Mouse (Mus musculus) MEL (cell line): ENCODE results near the gene Gm45337. TPM values are rescaled to one million over a fixed set of nuclear protein-coding genes. Genes with fewer than 3 reads are reported as not detected.
"Not testable (repeated sequence)": the region's sequence is repeated elsewhere in the genome, so short reads cannot be mapped to it uniquely, and the experiment has no call there.

Experiments
- DNase-seq: peaks from one replicate; pipeline ENCODE4 v3.0.0; 2011; ENCODE audit warnings: low read depth, low spot score
- H3K27ac ChIP-seq: 2 replicates; pipeline ENCODE4 v1.5.1; 2012; ENCODE audit warnings: low read depth, mild to moderate bottlenecking, control low read depth, low read length, moderate library complexity; ENCODE audit not compliant: control insufficient read depth
- H3K27me3 ChIP-seq, 2 experiments: fragments of 150-350 bp in 1 of 2; sonication (generic) in 1 of 2; 2 replicates each; pipeline ENCODE4 v1.6.1; 2012; ENCODE audit warnings: low read length in 2 of 2, mild to moderate bottlenecking in 2 of 2, improper control_type of control experiment in 1 of 2, moderate library complexity in 1 of 2; ENCODE audit not compliant: insufficient read depth in 2 of 2, control insufficient read depth in 1 of 2
- H3K36me3 ChIP-seq, 2 experiments: 2 replicates each; pipeline ENCODE4 v1.6.1; 2012 to 2014; ENCODE audit warnings: low read length in 2 of 2, improper control_type of control experiment in 1 of 2, inconsistent platforms in 1 of 2, mild to moderate bottlenecking in 1 of 2; ENCODE audit not compliant: insufficient read depth in 2 of 2, control insufficient read depth in 1 of 2
- H3K4me1 ChIP-seq, 2 experiments: fragments of 150-350 bp in 1 of 2; sonication (generic) in 1 of 2; 2 replicates each; pipeline ENCODE4 v1.6.1; 2012; ENCODE audit warnings: low read length in 2 of 2, improper control_type of control experiment in 1 of 2, mild to moderate bottlenecking in 1 of 2; ENCODE audit not compliant: insufficient read depth in 2 of 2, control insufficient read depth in 1 of 2
- H3K4me3 ChIP-seq, 2 experiments: fragments of 150-350 bp in 1 of 2; sonication (generic) in 1 of 2; 2 replicates each; pipeline ENCODE4 v1.5.1; 2012; ENCODE audit warnings: low read depth in 2 of 2, low read length in 2 of 2, mild to moderate bottlenecking in 2 of 2, moderate library complexity in 2 of 2, control low read depth in 1 of 2, improper control_type of control experiment in 1 of 2; ENCODE audit not compliant: control insufficient read depth in 1 of 2, insufficient read depth in 1 of 2
- H3K79me2 ChIP-seq: 2 replicates; pipeline ENCODE4 v1.6.1; 2012; ENCODE audit warnings: mild to moderate bottlenecking, low read length, moderate library complexity; ENCODE audit not compliant: control insufficient read depth, poor library complexity, insufficient read depth
- H3K9ac ChIP-seq: 2 replicates; pipeline ENCODE4 v1.6.1; 2012; ENCODE audit warnings: low read depth, mild to moderate bottlenecking, control low read depth, low read length, moderate library complexity; ENCODE audit not compliant: control insufficient read depth, poor library complexity, severe bottlenecking
- H3K9me3 ChIP-seq: fragments of 150-350 bp; sonication (generic); replicated peaks from 2 replicates; pipeline ENCODE4 v1.6.1; 2012; ENCODE audit warnings: mild to moderate bottlenecking, low read length, improper control_type of control experiment, moderate library complexity; ENCODE audit not compliant: insufficient read depth
- CHD1 ChIP-seq: IDR thresholded peaks from 2 replicates; pipeline ENCODE4 v1.6.1; 2012; ENCODE audit warnings: low read depth, mild to moderate bottlenecking, inconsistent platforms, low read length, improper control_type of control experiment
- CHD2 ChIP-seq: IDR thresholded peaks from 2 replicates; pipeline ENCODE4 v1.6.1; 2011; ENCODE audit warnings: low read length, improper control_type of control experiment
- CTCF ChIP-seq, 3 experiments: IDR thresholded peaks in 2 of 3; conservative IDR thresholded peaks in 1 of 3; 2 replicates each; pipeline ENCODE4 v1.5.1; 2011 to 2012; ENCODE audit warnings: low read length in 3 of 3, low read depth in 2 of 3, mild to moderate bottlenecking in 2 of 3, improper control_type of control experiment in 1 of 3, inconsistent platforms in 1 of 3, mixed read lengths in 1 of 3, moderate library complexity in 1 of 3; ENCODE audit not compliant: control insufficient read depth in 1 of 3, insufficient read depth in 1 of 3, poor library complexity in 1 of 3, severe bottlenecking in 1 of 3
- ELF1 ChIP-seq: IDR thresholded peaks from 2 replicates; pipeline ENCODE4 v1.6.1; 2014; ENCODE audit warnings: low read depth, mild to moderate bottlenecking, inconsistent platforms, low read length, improper control_type of control experiment, moderate library complexity
- EP300 ChIP-seq, 2 experiments: IDR thresholded peaks; 2 replicates each; pipeline ENCODE4 v1.6.1; 2011; ENCODE audit warnings: improper control_type of control experiment in 2 of 2, low read length in 2 of 2, low read depth in 1 of 2, mild to moderate bottlenecking in 1 of 2
- HCFC1 ChIP-seq: IDR thresholded peaks from 2 replicates; pipeline ENCODE4 v1.6.1; 2012; ENCODE audit warnings: low read depth, mild to moderate bottlenecking, inconsistent platforms, low read length, improper control_type of control experiment, moderate library complexity
- MEF2A ChIP-seq: IDR thresholded peaks from 2 replicates; pipeline ENCODE4 v1.6.1; 2014; ENCODE audit warnings: low read depth, mild to moderate bottlenecking, inconsistent platforms, low read length, improper control_type of control experiment; ENCODE audit not compliant: poor library complexity, insufficient replicate concordance, severe bottlenecking; ENCODE audit errors: extremely low read depth
- NELFE ChIP-seq: IDR thresholded peaks from 2 replicates; pipeline ENCODE4 v1.6.1; 2011; ENCODE audit warnings: low read depth, low read length, improper control_type of control experiment
- POLR2AphosphoS2 ChIP-seq: IDR thresholded peaks from 2 replicates; pipeline ENCODE4 v1.6.1; 2011; ENCODE audit warnings: low read length, improper control_type of control experiment
- RAD21 ChIP-seq: IDR thresholded peaks from 2 replicates; pipeline ENCODE4 v1.6.1; 2011; ENCODE audit warnings: mild to moderate bottlenecking, low read depth, low read length, improper control_type of control experiment
- SIN3A ChIP-seq: IDR thresholded peaks from 2 replicates; pipeline ENCODE4 v1.6.1; 2012; ENCODE audit warnings: low read length, improper control_type of control experiment, inconsistent platforms
- TCF12 ChIP-seq: IDR thresholded peaks from 2 replicates; pipeline ENCODE4 v1.6.1; 2014; ENCODE audit warnings: low read depth, mild to moderate bottlenecking, inconsistent platforms, low read length, improper control_type of control experiment, moderate library complexity
- UBTF ChIP-seq: IDR thresholded peaks from 2 replicates; pipeline ENCODE4 v1.6.1; 2012; ENCODE audit warnings: low read depth, mild to moderate bottlenecking, inconsistent platforms, low read length, improper control_type of control experiment, moderate library complexity, borderline replicate concordance; ENCODE audit not compliant: insufficient read depth
- USF2 ChIP-seq, 2 experiments: IDR thresholded peaks; 2 replicates each; pipeline ENCODE4 v1.6.1; 2011 to 2012; ENCODE audit warnings: improper control_type of control experiment in 2 of 2, low read length in 2 of 2, borderline replicate concordance in 1 of 2, inconsistent platforms in 1 of 2, low read depth in 1 of 2, mild to moderate bottlenecking in 1 of 2; ENCODE audit not compliant: insufficient read depth in 1 of 2
- ZC3H11A ChIP-seq: IDR thresholded peaks from 2 replicates; pipeline ENCODE4 v1.6.1; 2012; ENCODE audit warnings: low read depth, mild to moderate bottlenecking, inconsistent platforms, low read length, improper control_type of control experiment
- ZKSCAN1 ChIP-seq: IDR thresholded peaks from 2 replicates; pipeline ENCODE4 v1.6.1; 2012; ENCODE audit warnings: low read depth, mild to moderate bottlenecking, inconsistent platforms, low read length, improper control_type of control experiment, moderate library complexity
- ZMIZ1 ChIP-seq: IDR thresholded peaks from 2 replicates; pipeline ENCODE4 v1.6.1; 2012; ENCODE audit warnings: low read depth, mild to moderate bottlenecking, inconsistent platforms, low read length, improper control_type of control experiment, moderate library complexity
- ZNF384 ChIP-seq: IDR thresholded peaks from 2 replicates; pipeline ENCODE4 v1.6.1; 2012; ENCODE audit warnings: low read depth, mild to moderate bottlenecking, inconsistent platforms, low read length, improper control_type of control experiment
- polyA plus RNA-seq, 2 experiments: library from polyadenylated mRNA; stranded (reverse) in 1 of 2; unstranded in 1 of 2; fragments of >175 nt in 1 of 2; fragments of >200 nt in 1 of 2; gene quantifications; 2 replicates each; pipeline versions ENCODE4 v1.2.1 to v1.2.4; 2012; ENCODE audit warnings: low replicate concordance in 2 of 2, low read depth in 1 of 2; ENCODE audit not compliant: insufficient read length in 2 of 2, insufficient read depth in 1 of 2, missing spikeins in 1 of 2
- total RNA-seq: library from RNA; depleted of rRNA; stranded (reverse); fragments of 300-350 nt; gene quantifications from 2 replicates; pipeline ENCODE4 v1.2.3, GENCODE M21; 2012

Gm45337 gene
- total and polyA plus RNA-seq, 3 experiments = not detected

DNA sequence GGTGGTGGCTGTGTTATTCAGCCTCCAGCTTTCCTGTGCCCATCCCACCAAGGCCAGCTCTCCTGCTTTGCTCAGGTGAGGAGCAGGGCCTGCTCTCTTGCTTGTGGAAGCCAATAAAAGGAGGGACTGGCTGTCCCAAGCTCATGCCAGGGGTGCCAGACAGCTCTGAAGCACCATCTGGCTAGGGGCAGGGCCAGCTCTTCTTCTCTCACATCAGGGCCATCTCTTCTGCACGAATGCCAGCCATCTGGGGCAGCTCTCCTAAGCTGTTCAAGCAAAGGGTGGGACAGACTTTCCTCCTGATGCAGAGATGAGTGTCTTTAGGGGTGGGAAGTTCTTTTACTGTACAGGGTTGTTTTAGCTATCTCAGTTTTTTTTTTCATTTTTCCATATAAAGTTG is 36.6 kb upstream of the Gm45337 start:
- TF ChIP-seq ELF1 (no peak), UBTF (no peak), HCFC1 (no peak), ZKSCAN1 (no peak), NELFE (no peak), POLR2AphosphoS2 (no peak), EP300 (IDR thresholded peaks at IDR 0.05; ENCODE audit: low read depth in 1 of 2, low read length in 2 of 2) (no peak), TCF12 (no peak), ZC3H11A (no peak), SIN3A (no peak), USF2 (IDR thresholded peaks at IDR 0.05; ENCODE audit: borderline replicate concordance in 1 of 2, insufficient read depth in 1 of 2, low read depth in 1 of 2, low read length in 2 of 2) (no peak), CHD1 (no peak)
- no peak overlapping the region for H3K4me3 ChIP-seq
- no peak for DNase-seq
- H3K79me2 ChIP-seq = no peaks in the 10 kb centered on the region
- H3K9me3 ChIP-seq = no peaks in the 10 kb centered on the region
- peaks cover 0 to 2% of the 10 kb centered on the region in 2 experiments; a peak in 1 of 4 replicates for H3K27me3 ChIP-seq
- no peak overlapping the region for H3K27ac ChIP-seq
- no peaks in the 10 kb centered on the region for H3K4me1 ChIP-seq
- no peak overlapping the region for H3K9ac ChIP-seq
- H3K36me3 ChIP-seq = no peaks in the 10 kb centered on the region

GRCm38 (mm10) chr7:142178685-142179084 is 34.3 kb upstream of the Gm45337 start:
- Histone ChIP-seq H3K36me3 (no peaks in the 10 kb centered on the region), H3K9ac (no peak overlapping the region), H3K9me3 (no peaks in the 10 kb centered on the region), H3K79me2 (no peaks in the 10 kb centered on the region), H3K27ac (no peak overlapping the region), H3K4me1 (no peaks in the 10 kb centered on the region), H3K4me3 (no peak overlapping the region), H3K27me3 (no peaks in the 10 kb centered on the region; a peak in 1 of 4 replicates)
- no peak for DNase-seq
- TF ChIP-seq ZNF384 (no peak), ZMIZ1 (no peak), RAD21 (no peak), CHD2 (no peak), MEF2A (no peak), EP300 (IDR thresholded peaks at IDR 0.05; ENCODE audit: low read depth in 1 of 2, low read length in 2 of 2) (no peak), CTCF (IDR thresholded peaks at IDR 0.05 in 2 of 3, conservative IDR thresholded peaks at IDR 0.05 in 1 of 3; ENCODE audit: control insufficient read depth in 1 of 3, insufficient read depth in 1 of 3, low read depth in 2 of 3, low read length in 3 of 3, poor library complexity in 1 of 3, severe bottlenecking in 1 of 3) (no peak)

DNA sequence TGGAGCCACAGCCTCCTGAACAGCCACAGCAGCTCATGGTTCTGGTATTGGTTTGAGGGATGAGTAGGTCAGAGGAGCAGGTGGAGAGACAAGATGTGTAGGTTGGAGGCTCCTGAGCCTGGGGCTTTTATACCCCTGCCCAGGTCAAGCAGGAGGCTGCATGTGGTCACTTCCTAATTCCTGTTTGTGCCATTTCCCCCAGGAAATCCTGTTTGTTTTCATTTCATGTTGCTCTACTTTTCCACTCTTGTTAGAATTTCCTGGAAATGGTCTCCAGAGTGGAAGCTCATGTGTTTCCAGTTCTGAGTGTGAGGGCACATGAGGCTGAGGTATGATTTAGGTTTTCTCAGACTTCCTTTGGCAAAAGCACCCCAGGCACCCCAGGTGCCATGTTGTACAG is 31.5 kb upstream of the Gm45337 start, which contains the start of gene Krtap5-2:
TSS of gene Krtap5-2 (minus strand) at position 101 of the 400 bp plus-strand sequence.
- not testable (repeated sequence) for H3K79me2 ChIP-seq, DNase-seq, H3K9ac ChIP-seq, H3K27ac ChIP-seq, H3K36me3 ChIP-seq, H3K9me3 ChIP-seq, H3K4me1 ChIP-seq, H3K4me3 ChIP-seq, H3K27me3 ChIP-seq
